Mouse (Mus musculus) cerebellum, adult 2 months (tissue): ENCODE results near the gene Ank2. TPM values are rescaled to one million over a fixed set of nuclear protein-coding genes. Genes with fewer than 3 reads are reported as not detected.

Experiments used
- DNase-seq, 2 experiments: peaks; one replicate each; pipeline ENCODE4 v3.0.0; 2021
- H3K27ac ChIP-seq: fragments of 200-500 bp; 2 replicates; pipeline ENCODE4 v1.5.1; 2012; ENCODE audit warnings: low read length, control low read depth, inconsistent platforms; ENCODE audit not compliant: insufficient read depth
- H3K27me3 ChIP-seq: fragments of 200-500 bp; 2 replicates; pipeline ENCODE4 v1.6.1; 2012; ENCODE audit warnings: inconsistent platforms, mild to moderate bottlenecking, low read length, moderate library complexity; ENCODE audit not compliant: control insufficient read depth, insufficient read depth
- H3K4me1 ChIP-seq: fragments of 200-500 bp; 2 replicates; pipeline ENCODE4 v1.6.1; 2011; ENCODE audit warnings: low read length; ENCODE audit not compliant: control insufficient read depth, insufficient read depth
- H3K4me3 ChIP-seq: fragments of 200-500 bp; replicated peaks from 2 replicates; pipeline ENCODE3; 2011; ENCODE audit warnings: mild to moderate bottlenecking, low read depth, low read length, control low read depth; ENCODE audit not compliant: insufficient read depth
- CTCF ChIP-seq: fragments of 200-500 bp; IDR thresholded peaks from 2 replicates; pipeline ENCODE4 v1.5.1; 2011; ENCODE audit warnings: low read depth, mild to moderate bottlenecking, control low read depth, low read length, moderate library complexity, borderline replicate concordance; ENCODE audit not compliant: insufficient read depth
- POLR2A ChIP-seq: fragments of 200-500 bp; IDR thresholded peaks from 2 replicates; pipeline ENCODE4 v1.6.1; 2011; ENCODE audit warnings: low read length, control low read depth, borderline replicate concordance; ENCODE audit not compliant: insufficient read depth
- WGBS: fragments of 180-500 bp; shearing (Covaris S2); methylation state at CpG from one replicate; pipeline ENCODE4 v1.1.7; 2018; 5-methylcytosine and 5-hydroxymethylcytosine counted together
- polyA plus RNA-seq: library from polyadenylated mRNA; depleted of rRNA; stranded (reverse); fragments of >200 nt; gene quantifications from 2 replicates; pipeline ENCODE4 v1.2.3, GENCODE M21; 2012

Ank2 gene
- polyA plus RNA-seq, 1 experiment = 457 TPM

- Histone ChIP-seq H3K4me1 (no peaks in the 10 kb centered on the region), H3K4me3 (no peak overlapping the region), H3K27ac (no peak overlapping the region), H3K27me3 (no peaks in the 10 kb centered on the region)
- TF ChIP-seq POLR2A (no peak), CTCF (no peak)
- WGBS = 78% methylated on average over 11 of the region's 11 CpGs
- DNase-seq = no peak
Measured at GRCm38 (mm10) chr3:127242234-127242810, 256.8 kb downstream of the Ank2 start.

- WGBS = 88% methylated on average over 5 of the region's 5 CpGs
- Histone ChIP-seq H3K4me1 (no peaks in the 10 kb centered on the region), H3K27me3 (no peaks in the 10 kb centered on the region), H3K27ac (no peak overlapping the region), H3K4me3 (no peak overlapping the region)
- no peak for TF ChIP-seq CTCF
- no peak for TF ChIP-seq POLR2A
- no peak for DNase-seq
Measured at GRCm38 (mm10) chr3:127235271-127235670, 263.9 kb downstream of the Ank2 start.

GRCm38 (mm10) chr3:127225799-127226730, 273.1 kb downstream of the Ank2 start:
- WGBS = 3% methylated on average over 26 of the region's 26 CpGs
- TF ChIP-seq CTCF (no peak), POLR2A (peak; percentile 73; the same call in 1 of the 2 replicates)

GRCm38 (mm10) chr3:127225167-127225798, 273.9 kb downstream of the Ank2 start:
- WGBS = 3% methylated on average over 16 of the region's 16 CpGs
- peak; percentile 77 to 78 for DNase-seq
- Histone ChIP-seq H3K27ac (peak overlapping the region; percentile 93), H3K27me3 (no peaks in the 10 kb centered on the region), H3K4me3 (peak overlapping the region; percentile 99), H3K4me1 (peaks cover 4% of the 10 kb centered on the region; the same call in 1 of the 2 replicates)
- TF ChIP-seq CTCF (no peak), POLR2A (peak; percentile 66; the same call in 1 of the 2 replicates)

More at GRCm38 (mm10) chr3:127225799-127226730, 273.1 kb downstream of the Ank2 start:
- Histone ChIP-seq H3K27ac (peak overlapping the region; percentile 93), H3K4me3 (peak overlapping the region; percentile 99), H3K4me1 (peaks cover 4% of the 10 kb centered on the region; the same call in 1 of the 2 replicates), H3K27me3 (no peaks in the 10 kb centered on the region)
- DNase-seq = peak; percentile 80 to 87

- no peak for TF ChIP-seq POLR2A
- TF ChIP-seq CTCF = no peak
- peak overlapping the region; percentile 93 for H3K27ac ChIP-seq
Measured at GRCm38 (mm10) chr3:127224315-127225166, 274.6 kb downstream of the Ank2 start.

GRCm38 (mm10) chr3:127222086-127222485, 277.1 kb downstream of the Ank2 start:
- WGBS = 72% methylated on average over 2 of the region's 2 CpGs
- TF ChIP-seq CTCF = no peak
- no peak for TF ChIP-seq POLR2A
- DNase-seq = no peak
- H3K4me1 ChIP-seq = peaks cover 4% of the 10 kb centered on the region; the same call in 1 of the 2 replicates
- no peak overlapping the region for H3K4me3 ChIP-seq
- no peaks in the 10 kb centered on the region for H3K27me3 ChIP-seq
- H3K27ac ChIP-seq = no peak overlapping the region

More at GRCm38 (mm10) chr3:127224315-127225166, 274.6 kb downstream of the Ank2 start:
- peak overlapping the region; percentile 99 for H3K4me3 ChIP-seq
- peak; percentile 62 to 63 for DNase-seq
- peaks cover 4% of the 10 kb centered on the region; the same call in 1 of the 2 replicates for H3K4me1 ChIP-seq
- WGBS = 14% methylated on average over 13 of the region's 13 CpGs
- H3K27me3 ChIP-seq = no peaks in the 10 kb centered on the region

GRCm38 (mm10) chr3:127220859-127221258, 278.3 kb downstream of the Ank2 start:
- H3K27ac ChIP-seq = no peak overlapping the region
- TF ChIP-seq CTCF (no peak), POLR2A (no peak)
- WGBS = 75% methylated on average over 9 of the region's 9 CpGs

More at GRCm38 (mm10) chr3:127220859-127221258, 278.3 kb downstream of the Ank2 start:
- Histone ChIP-seq H3K4me3 (no peak overlapping the region), H3K27me3 (no peaks in the 10 kb centered on the region), H3K4me1 (no peaks in the 10 kb centered on the region; the same call in 1 of the 2 replicates)
- no peak for DNase-seq
